Mouse (Mus musculus) c-Kit-negative CD71-positive TER-119-positive erythroid progenitor cells, embryonic 14.5 days (primary cell): ENCODE measurements around the gene Celf6.

Source experiments
- DNase-seq: peaks from one replicate; pipeline ENCODE4 v3.0.0-alpha.2; 2013; ENCODE audit warnings: low read depth, low spot score

Celf6 gene

GRCm38 (mm10) chr9:59577844-59578504 lies at the start of gene Celf6:
Celf6 (plus strand) TSS chr9:59577917.
- DNase-seq, result peak; percentile 55

GRCm38 (mm10) chr9:59528274-59528673 lies 49.4 kb upstream of the Celf6 start:
- no peak for DNase-seq

GRCm38 (mm10) chr9:59531645-59532044 lies 46.1 kb upstream of the Celf6 start:
- no peak for DNase-seq

GRCm38 (mm10) chr9:59533422-59533821 lies 44.3 kb upstream of the Celf6 start:
- DNase-seq, result no peak

DNA sequence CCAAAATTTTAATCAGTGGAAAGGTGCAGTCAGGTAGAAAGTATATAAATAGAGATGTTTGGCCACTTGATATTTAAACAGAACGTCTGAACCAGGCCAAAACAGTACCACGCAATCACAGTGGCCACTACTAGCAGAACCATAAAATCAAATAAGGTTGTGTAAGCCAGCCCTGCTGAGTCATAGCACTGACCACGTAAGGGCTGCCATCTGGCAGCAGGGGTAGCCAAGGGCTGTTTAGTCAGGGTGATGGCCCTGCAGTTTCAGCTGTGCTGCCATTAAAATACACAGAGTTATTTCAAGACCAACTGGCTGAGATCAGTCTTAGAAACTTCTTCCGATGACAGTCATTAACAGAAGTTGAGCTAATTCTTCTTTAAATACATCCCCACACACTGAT lies 43.8 kb upstream of the Celf6 start:
- no peak for DNase-seq

- no peak for DNase-seq
These were observed 40.1 kb upstream of the Celf6 start for GRCm38 (mm10) chr9:59537651-59538050.

GRCm38 (mm10) chr9:59539441-59540137 lies 38.1 kb upstream of the Celf6 start, which contains the start of the genes Hexa and Tmem202:
Hexa (plus strand) TSS chr9:59539540.
Tmem202 (minus strand) TSS chr9:59539847.
- no peak for DNase-seq

- no peak for DNase-seq
These were observed 36.1 kb upstream of the Celf6 start for GRCm38 (mm10) chr9:59541617-59542016.

DNA sequence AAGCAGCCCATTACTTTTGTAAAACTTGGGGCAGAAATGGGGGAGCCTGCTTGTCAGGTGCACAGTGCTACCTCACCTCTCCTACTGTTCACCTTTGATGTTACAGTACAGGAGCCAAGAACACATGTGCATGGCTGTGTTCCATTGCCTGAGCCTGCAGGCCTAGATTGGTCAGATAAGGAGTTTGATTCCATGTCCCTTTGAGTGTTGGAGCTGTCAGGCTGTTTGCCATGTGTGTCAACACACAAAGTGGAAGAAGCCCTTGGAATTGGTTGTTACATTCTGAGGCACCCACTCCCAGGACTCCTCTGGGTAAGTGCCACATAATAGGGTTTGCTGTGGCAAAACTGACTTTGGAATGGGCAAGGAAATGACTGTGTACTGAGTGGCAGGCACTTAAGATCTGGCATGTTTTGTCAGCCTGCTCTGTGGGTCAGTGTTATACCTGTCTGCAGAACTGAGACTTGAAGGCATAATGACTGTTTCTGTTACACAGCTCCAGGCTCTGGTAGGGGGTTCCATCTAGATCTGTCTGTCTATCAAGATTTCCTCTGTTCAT lies 34.9 kb upstream of the Celf6 start:
- DNase-seq, result no peak

- DNase-seq, result no peak
These were observed 33.0 kb upstream of the Celf6 start for GRCm38 (mm10) chr9:59544739-59545138.

- no peak for DNase-seq
These were observed 29.8 kb upstream of the Celf6 start for GRCm38 (mm10) chr9:59547869-59548268.

DNA sequence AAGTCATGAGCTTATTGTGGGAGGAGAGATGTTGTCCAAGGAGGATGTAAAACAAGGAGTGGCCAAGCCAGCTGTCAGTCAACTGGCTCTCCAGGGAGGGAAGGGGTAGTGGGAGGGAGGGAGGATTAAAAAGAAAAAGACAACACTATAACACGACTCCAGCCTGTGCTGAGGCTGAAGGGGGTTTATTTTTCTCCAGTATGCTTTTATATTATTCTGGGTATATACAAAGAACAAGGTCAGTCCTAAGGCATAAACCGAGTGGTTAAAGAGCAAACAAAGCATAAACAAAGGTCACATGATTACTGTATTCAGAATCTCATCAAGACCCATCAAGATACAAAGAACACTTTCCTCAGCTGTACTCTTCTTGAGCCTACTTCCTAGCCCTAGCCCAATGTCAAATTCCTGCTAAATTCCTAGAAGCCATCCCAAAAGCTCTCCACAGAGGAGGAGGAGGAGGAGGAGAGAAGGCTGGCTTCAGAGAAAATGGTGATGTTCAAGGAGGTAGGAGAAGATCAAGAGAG lies 28.7 kb upstream of the Celf6 start:
- no peak for DNase-seq

DNA sequence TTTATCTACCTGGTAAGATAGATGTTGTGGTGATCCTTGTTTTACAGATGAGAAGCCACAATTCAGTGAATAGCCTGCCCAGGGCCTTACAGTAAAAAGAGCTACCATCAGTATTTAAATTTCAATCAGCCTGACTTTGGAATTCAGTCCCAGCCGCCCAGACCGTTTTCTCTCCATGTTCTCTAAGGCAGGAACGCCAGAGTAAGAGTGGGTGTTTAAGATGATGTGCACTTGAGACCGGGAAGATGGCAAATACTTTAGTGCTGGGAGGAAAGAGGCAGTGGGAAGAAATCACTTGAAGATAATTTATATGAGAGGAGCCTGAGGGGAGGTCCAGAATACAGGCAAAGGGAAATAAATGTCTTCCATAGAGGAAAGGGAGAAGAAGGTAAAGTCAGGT lies 27.6 kb upstream of the Celf6 start:
- no peak for DNase-seq

- no peak for DNase-seq
These were observed 26.7 kb upstream of the Celf6 start for GRCm38 (mm10) chr9:59551017-59551416.

DNA sequence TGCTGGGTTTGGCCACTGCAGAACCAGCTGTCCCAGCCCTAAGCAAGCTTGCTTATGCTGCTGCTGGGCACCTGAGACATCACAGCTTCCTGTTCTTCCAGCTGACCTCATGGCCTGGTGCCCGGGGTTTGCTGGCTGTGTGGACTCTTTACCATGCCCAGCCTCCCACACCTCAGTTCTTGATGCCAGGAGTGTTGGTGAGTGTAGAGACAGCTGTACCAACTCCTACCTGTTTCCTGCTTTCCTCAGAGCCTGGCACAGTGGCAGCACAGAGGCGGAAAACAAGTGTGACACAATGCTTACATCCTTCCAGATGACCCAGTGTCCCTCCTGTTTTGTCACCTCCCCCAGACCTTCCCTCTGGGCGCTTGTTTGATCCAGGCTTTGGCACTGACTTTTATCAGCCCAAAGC lies 26.1 kb upstream of the Celf6 start:
- DNase-seq, result no peak

DNA sequence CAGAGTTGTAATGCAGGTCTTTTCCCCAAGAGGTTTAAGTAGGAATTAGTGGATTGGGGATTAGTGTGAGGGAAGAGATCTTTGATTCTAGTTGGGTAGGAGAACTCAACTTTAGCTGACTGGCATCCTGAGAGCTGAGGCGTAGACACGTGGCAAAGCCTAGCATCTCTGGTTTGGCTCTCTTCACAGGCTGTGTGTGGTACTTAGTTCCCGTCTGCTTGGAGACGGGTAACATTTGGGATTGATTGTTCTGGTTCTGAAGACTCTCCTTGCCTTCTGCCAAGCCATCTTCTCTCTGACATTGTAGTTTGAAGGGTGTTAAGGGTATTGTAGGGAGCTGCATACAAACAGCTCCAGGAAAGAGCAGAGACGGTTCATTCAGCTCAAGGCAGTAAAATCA lies 25.1 kb upstream of the Celf6 start:
- no peak for DNase-seq

- DNase-seq, result no peak
These were observed 24.0 kb upstream of the Celf6 start for GRCm38 (mm10) chr9:59553719-59554118.

GRCm38 (mm10) chr9:59565600-59565999 lies 12.1 kb upstream of the Celf6 start:
- DNase-seq, result peak; percentile 41

GRCm38 (mm10) chr9:59567111-59567510 lies 10.6 kb upstream of the Celf6 start:
- no peak for DNase-seq

- DNase-seq, result no peak
These were observed 5.9 kb upstream of the Celf6 start for GRCm38 (mm10) chr9:59571852-59572251.

DNA sequence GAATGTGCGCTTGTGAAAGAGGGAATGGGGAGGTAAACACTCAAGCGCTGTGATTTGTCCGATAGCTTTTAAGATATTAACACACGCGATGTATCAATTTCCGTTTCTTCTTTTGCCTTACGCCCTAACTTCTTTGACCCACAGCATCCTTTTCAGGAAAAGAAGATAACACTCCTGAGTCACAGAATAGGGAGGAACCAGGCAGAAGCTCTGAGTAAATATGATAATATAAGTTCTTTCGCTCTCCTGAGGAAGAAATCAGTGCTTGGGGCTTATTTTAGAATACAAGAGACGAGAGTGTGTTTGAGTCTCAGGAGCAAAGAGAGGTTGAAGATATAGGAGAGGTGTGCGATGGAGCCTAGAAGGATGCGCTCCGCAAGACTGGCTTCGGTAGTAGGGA lies 316 bp upstream of the Celf6 start:
- no peak for DNase-seq

DNA sequence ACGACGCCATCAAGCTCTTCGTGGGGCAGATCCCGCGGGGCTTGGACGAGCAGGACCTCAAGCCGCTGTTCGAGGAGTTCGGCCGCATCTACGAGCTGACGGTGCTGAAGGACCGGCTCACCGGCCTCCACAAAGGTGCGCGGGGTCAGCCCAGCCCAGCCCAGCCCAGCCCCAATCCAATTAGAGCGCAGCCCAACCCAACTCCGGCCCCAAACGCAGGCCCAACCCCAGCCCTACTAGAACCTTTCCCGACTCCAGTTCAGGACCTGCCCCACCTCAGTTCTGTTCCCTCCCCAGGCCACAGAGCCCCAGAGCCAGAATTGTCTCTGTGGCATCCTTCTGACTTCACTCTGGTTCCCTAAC lies 769 bp downstream of the Celf6 start:
- DNase-seq, result no peak

GRCm38 (mm10) chr9:59584871-59585308 lies 7.2 kb downstream of the Celf6 start:
- DNase-seq, result no peak
